Mouse (Mus musculus) G1E-ER4 (cell line): ENCODE results near the gene Neu3. TPM values are rescaled to one million over a fixed set of nuclear protein-coding genes. Genes with fewer than 3 reads are reported as not detected.

Experiments used
- GATA1 ChIP-seq: IDR thresholded peaks from one replicate; pipeline ENCODE4 v1.8.0; 2012; ENCODE audit warnings: low read length, inconsistent platforms
- polyA plus RNA-seq: library from polyadenylated mRNA; stranded (reverse); fragments of >175 nt; gene quantifications from 2 replicates; pipeline ENCODE4 v1.2.3, GENCODE M21; 2012

The Neu3 gene
- polyA plus RNA-seq, 1 experiment = 3.2 TPM

DNA sequence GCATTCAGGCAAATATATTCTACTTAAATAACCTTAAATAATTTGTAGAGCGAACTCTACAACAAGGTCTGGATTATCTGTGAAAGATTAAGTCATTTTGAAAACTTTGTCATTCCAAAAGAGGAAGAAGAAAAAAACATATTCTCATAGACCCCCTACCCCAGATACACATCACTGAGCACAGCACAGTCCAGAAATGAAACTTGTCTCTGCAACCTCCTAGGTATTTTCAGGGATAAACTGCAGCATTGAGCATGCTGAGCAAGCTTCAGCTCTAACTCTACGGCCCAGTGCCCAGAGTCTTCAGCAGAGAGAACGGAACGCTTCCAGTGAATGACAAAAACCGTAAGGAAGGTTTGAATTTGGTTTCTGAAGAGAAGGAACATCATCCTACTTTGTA is 22.3 kb upstream of the Neu3 start:
- TF ChIP-seq GATA1 = no peak

GRCm38 (mm10) chr7:99845533-99846236 is 17.5 kb upstream of the Neu3 start:
- no peak for TF ChIP-seq GATA1

- TF ChIP-seq GATA1 = no peak
Measured at GRCm38 (mm10) chr7:99838241-99838640, 10.0 kb upstream of the Neu3 start.

GRCm38 (mm10) chr7:99837358-99838071 is 9.3 kb upstream of the Neu3 start:
- no peak for TF ChIP-seq GATA1

DNA sequence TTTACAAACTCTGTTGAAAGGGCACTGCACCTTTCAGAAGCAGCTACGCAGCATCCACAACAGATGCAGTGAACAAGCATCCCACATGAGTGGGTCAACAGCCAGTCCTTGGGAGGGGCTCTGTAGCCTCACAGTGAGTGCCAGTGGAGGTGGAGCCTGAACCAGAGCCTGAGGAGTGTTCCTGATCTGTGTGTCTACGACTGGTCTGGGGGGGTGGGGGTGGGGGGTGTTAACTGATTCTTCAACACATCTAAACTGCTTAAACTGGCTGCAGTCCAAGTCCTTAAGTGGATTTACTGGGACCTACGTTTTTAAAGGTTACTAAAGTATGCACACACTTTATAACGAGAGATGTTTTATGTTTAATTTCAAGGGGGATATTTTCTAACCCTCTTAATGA is 8.6 kb upstream of the Neu3 start:
- TF ChIP-seq GATA1 = no peak

- TF ChIP-seq GATA1 = no peak
Measured at GRCm38 (mm10) chr7:99834314-99834853, 6.2 kb upstream of the Neu3 start.

GRCm38 (mm10) chr7:99833846-99834222 is 5.6 kb upstream of the Neu3 start:
- no peak for TF ChIP-seq GATA1

GRCm38 (mm10) chr7:99833115-99833845 is 5.1 kb upstream of the Neu3 start:
- TF ChIP-seq GATA1 = no peak

GRCm38 (mm10) chr7:99826096-99826495 is 2.1 kb downstream of the Neu3 start:
- no peak for TF ChIP-seq GATA1

- TF ChIP-seq GATA1 = no peak
Measured at GRCm38 (mm10) chr7:99825511-99825910, 2.7 kb downstream of the Neu3 start.

DNA sequence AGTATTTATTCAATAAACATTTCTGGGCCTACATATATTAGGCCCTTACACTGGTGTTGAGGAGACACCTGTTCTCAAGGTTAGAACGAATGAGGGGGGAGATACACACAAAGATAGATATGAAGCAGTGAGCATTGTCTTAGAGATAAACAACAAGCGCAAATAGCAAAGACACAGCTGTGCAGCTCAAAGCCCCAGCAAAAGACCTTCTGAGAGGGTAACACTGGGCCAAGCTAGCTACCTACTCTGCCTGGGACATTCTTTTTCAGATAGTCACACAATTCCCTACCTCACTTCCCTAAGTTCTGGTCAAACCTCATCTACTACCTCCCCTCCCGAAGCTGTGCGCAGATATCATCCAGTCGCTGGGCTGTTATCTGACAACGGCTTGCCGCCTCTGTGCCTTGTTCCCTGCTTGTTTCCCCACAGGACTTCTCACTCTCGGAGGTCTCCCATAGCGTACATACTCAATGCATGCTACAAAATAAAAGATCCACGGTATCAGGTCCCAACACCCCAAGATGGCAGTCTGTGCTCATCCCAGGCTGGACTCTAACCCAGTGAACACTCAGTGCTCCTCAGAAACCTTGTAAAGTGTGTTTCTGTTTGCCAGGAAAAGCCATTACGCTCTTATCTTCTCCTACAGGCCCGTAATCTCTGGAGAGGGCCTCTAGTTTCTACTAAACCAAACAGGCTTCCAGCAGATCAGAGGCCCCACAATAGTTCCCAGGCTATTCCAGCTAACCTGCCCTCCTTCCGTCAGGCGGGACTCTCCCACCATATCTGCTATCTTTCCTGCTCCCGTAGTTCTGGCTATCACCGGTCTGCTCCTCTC is 3.4 kb downstream of the Neu3 start:
- TF ChIP-seq GATA1 = peak; percentile 45

DNA sequence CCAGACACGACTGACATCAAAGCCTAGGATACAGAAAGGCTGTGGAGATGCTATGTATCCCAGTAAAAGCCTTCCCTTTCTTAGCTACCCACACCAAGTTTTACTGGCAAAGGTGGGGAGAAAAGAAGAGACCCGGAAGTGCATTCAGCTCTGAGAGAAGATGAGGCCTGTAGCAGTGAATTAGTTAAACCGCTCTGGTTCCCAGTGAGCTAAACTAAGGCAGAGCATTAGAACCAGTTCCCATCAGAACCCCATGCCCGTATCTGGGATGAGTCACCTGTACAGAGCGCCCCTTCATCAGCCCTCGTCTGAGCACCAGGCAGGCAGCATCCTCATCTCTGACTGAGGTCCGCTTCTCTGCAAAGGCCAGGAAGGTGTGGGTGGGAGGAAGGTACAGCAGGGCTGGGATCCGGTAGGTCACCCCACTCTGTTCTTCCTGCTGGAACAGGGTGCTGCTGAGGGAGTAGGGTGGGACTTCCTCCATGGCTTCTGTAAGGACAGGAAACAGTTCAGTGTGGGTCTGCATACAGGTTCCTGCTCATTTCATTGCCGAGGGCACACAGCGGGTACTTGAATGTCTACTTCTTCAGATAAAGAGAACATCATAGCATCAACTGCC is 5.1 kb downstream of the Neu3 start:
- TF ChIP-seq GATA1 = no peak

GRCm38 (mm10) chr7:99822426-99822825 is 5.8 kb downstream of the Neu3 start:
- TF ChIP-seq GATA1 = no peak

- TF ChIP-seq GATA1 = no peak
Measured at GRCm38 (mm10) chr7:99821953-99822352, 6.3 kb downstream of the Neu3 start.

DNA sequence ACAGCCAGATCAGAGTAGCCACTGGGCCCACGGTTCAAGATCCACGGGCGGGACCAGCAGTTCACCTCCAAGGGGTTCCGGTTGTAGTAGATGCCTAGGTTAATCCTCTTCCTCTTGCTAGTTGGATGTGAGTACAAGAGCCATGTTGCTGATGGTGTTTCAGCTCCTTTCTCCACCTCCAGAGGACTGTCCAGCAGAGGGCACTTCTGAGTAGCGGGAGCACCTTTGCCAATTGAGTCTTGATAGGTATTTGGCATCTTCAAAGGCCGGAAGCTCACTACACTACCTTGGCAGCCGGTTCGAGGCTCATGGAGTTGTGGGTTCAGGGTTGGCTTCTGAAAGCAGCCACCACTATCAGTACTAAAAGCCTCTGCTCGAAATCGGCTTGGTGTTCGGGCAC is 14.8 kb downstream of the Neu3 start:
- TF ChIP-seq GATA1 = no peak
